Mouse (Mus musculus): ENCODE measurements around the gene Zbtb16. TPM values are rescaled to one million over a fixed set of nuclear protein-coding genes. Genes with fewer than 3 reads are reported as not detected.

Zbtb16 gene
- polyA plus RNA-seq, 1 experiment from 2014 or later: 0.15 TPM

DNA sequence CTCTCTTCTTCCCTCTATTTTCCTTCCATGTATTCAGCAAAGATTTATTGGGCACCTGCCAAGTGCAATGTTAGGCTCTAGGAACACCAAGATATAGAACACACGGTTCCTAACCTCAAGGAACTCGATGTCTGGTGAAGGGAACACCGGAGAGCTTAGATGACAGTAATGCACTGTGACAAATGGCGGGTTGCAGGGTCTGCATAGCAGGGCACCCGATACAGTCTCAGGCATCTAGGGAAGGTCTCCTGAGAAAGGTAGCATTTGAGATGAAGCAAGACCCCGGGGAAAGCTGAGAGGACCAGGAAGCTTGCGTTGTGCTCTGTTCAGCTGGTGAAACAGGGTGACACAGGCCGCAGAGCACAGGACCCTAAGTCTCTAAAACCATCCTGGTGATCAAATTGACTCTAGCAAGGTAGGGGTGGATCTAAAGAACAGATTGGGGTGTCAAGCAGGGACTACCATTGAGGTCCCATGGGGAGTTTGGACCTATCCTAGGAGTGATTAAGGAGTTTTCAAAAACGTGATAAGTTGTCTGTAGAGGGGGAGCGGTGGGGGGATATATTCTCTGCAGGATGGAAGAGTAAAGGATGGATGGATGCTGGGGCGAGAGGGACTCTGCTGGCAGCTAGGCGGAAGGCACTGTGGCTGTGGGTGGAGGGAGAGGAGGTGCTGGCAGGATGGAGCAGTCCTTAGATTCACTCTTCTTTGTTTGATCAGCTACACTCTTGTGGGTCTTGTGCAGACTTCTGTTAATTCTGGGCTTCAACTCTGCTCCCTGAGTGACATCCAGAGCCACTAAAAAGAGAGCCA lies 187.5 kb downstream of the Zbtb16 start:
- in situ Hi-C loops (cut with MboI; ENCODE audit: low pct_unique_long_range_greater_than_20kb): loop anchor here (5.0 kb wide), 2 partner anchors 214 to 244 kb away; no protein-coding TSS in a partner anchor
- ATAC-seq (no peak), DNase-seq (ENCODE audit: low read depth, low spot score) (no peak)
- no peak for TF ChIP-seq CTCF (IDR thresholded peaks at IDR 0.05)
- CTCF ChIA-PET: interaction anchor here (1.0 to 4.3 kb wide), 4 partner anchors 9 to 324 kb away, joined by 3 to 31 read pairs (median 13); no protein-coding TSS in a partner anchor
- peaks cover 29% of the 10 kb centered on the region for H3K27me3 ChIP-seq
- POLR2A ChIA-PET: no interaction called here

DNA sequence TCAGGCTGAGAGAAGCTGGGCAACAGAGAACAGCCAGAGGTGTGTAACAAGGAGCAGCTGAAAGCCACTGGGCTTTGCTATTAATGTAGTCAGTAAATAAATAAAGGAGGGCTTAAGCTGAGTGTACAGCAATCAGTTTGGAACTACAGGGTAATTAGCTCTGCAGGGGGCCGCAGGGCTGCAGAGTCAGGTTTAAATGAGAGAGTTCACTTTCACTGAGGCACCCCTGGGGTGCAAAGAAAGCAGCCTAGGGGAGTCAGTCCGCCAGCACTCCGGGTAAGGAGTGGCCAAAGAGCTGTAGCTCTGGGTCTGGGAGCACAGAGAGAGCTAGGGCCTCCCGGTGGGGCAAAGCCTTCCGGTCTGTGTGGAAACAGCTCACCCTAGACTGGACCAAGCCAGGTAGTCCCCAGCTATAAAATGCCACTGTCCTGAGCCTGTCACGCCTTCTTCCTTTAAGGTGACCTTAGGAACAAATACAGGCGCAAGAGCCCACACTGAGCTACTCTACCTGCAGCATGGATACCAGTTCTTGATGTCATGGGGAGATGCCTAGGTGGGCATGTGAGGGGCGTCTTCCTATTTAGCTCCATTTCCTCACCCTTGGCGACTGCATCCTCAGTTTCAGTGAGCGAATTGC lies 188.3 kb downstream of the Zbtb16 start:
- POLR2A ChIA-PET: no interaction called here
- peaks cover 32% of the 10 kb centered on the region for H3K27me3 ChIP-seq
- no peak for TF ChIP-seq CTCF (IDR thresholded peaks at IDR 0.05)
- CTCF ChIA-PET: interaction anchor here (1.0 to 4.3 kb wide), 4 partner anchors 10 to 325 kb away, joined by 3 to 31 read pairs (median 13); no protein-coding TSS in a partner anchor
- DNase-seq (ENCODE audit: low read depth, low spot score): no peak
- ATAC-seq: no peak
- in situ Hi-C loops (cut with MboI; ENCODE audit: low pct_unique_long_range_greater_than_20kb): loop anchor here (5.0 kb wide), 2 partner anchors 215 to 245 kb away; no protein-coding TSS in a partner anchor

DNA sequence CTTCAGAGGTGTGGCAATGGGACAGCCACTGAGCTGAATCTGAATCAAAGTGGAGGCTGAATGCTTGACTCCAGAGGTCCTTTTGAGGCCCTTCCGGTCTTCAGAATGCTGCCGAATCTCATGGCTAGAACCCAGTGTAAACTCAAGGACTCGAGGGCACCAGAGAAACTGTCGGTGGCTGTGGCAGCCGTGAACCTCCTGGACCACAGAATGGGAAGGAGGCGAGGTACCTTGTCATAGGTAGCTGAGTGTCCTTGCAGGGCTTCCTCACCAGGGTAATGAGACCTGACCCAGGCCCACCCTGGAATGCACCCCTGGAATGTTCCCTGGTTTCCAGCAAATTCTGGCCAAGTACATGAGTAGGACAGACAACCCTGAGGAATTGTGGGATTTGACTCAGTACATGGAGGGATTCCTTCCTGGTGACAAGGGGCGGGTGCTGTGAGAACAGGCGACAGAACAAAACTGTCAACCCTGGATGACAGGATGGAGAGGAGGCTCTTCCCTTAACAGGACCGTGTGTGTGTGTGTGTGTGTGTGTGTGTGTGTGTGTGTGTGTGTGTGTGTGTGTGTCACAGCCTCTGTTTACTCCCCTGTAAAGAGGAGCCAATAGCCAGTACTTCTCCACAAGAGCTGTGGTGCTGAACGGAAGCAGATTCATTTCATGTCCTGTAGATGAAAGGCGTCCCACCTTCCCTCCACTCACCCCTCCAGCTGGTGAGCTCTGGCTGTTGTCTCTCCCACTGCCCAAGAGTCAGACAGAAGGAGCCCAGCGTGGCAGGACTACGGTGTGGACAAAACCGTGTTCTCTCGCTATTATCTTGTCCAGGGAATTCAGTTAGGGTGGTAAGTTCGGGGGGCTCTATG lies 189.0 kb downstream of the Zbtb16 start:
- TF ChIP-seq CTCF (IDR thresholded peaks at IDR 0.05): no peak
- in situ Hi-C loops (cut with MboI; ENCODE audit: low pct_unique_long_range_greater_than_20kb): loop anchor here (5.0 kb wide), 2 partner anchors 215 to 245 kb away; no protein-coding TSS in a partner anchor
- peaks cover 32% of the 10 kb centered on the region for H3K27me3 ChIP-seq
- ATAC-seq (no peak), DNase-seq (ENCODE audit: low read depth, low spot score) (no peak)
- POLR2A ChIA-PET: no interaction called here
- CTCF ChIA-PET: interaction anchor here (0.7 to 4.3 kb wide), 9 partner anchors 8 to 325 kb away, joined by 3 to 31 read pairs (median 4); no protein-coding TSS in a partner anchor

DNA sequence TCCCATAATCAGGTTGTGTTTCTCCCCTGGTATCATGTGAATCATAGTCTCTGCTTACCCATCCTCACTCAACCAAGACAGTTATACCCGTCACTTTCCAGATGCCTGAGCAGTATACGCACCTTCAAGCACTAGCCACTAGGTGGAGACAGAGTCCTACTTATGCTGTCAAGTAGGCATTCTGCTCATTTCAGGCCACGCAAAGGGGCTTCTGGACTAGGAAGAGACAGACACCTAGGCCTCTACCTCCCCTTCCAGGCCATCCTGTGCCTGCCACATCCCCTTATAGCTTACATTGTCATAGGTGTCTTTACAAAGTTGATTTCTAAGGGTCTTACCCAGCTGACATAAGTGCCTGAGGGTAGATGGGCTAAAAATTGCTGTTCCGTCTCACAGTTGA lies 189.8 kb downstream of the Zbtb16 start:
- DNase-seq (ENCODE audit: low read depth, low spot score) (peak; percentile 34), ATAC-seq (peak; percentile 70)
- TF ChIP-seq CTCF (IDR thresholded peaks at IDR 0.05): peak; percentile 95
- ChIA-PET POLR2A (no interaction called here), CTCF (interaction anchor here (0.7 to 4.3 kb wide), 12 partner anchors 9 to 326 kb away, joined by 3 to 31 read pairs (median 4); no protein-coding TSS in a partner anchor)
- peaks cover 35% of the 10 kb centered on the region for H3K27me3 ChIP-seq
- in situ Hi-C loops (cut with MboI; ENCODE audit: low pct_unique_long_range_greater_than_20kb): loop anchor here (5.0 kb wide), 2 partner anchors 216 to 246 kb away; no protein-coding TSS in a partner anchor

DNA sequence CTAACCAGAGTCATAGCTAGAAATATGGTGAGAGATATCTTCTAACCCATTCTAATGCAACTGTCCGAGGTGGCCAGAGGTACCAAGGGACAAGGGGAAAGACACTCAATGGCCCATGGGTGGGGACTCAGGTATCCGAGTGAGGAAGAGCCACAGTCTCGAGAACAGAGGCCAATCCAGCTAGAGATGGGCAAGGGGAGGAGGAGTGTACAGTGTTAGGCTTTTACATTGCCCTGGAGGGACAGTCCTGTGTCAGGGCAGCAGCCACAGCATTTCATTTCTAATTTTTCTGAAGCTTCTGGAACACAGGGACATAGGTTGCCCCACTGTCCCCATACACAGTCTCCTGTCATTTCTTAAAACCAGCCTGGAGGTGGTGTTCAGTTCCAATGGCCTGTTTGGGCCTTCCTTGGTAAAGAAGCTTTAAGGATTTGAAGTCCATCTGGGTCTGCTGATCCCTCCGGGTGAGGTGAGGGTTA lies 190.3 kb downstream of the Zbtb16 start:
- DNase-seq (ENCODE audit: low read depth, low spot score): no peak
- ChIA-PET POLR2A (interaction anchor here (1.1 kb wide), 1 partner anchor 11 kb away, joined by 5 read pairs; no protein-coding TSS in a partner anchor), CTCF (interaction anchor here (0.7 to 4.3 kb wide), 13 partner anchors 9 to 326 kb away, joined by 3 to 31 read pairs (median 4); no protein-coding TSS in a partner anchor)
- ATAC-seq: no peak
- in situ Hi-C loops (cut with MboI; ENCODE audit: low pct_unique_long_range_greater_than_20kb): loop anchor here (5.0 kb wide), 2 partner anchors 217 to 247 kb away; no protein-coding TSS in a partner anchor
- peaks cover 41% of the 10 kb centered on the region for H3K27me3 ChIP-seq
- no peak for TF ChIP-seq CTCF (IDR thresholded peaks at IDR 0.05)

DNA sequence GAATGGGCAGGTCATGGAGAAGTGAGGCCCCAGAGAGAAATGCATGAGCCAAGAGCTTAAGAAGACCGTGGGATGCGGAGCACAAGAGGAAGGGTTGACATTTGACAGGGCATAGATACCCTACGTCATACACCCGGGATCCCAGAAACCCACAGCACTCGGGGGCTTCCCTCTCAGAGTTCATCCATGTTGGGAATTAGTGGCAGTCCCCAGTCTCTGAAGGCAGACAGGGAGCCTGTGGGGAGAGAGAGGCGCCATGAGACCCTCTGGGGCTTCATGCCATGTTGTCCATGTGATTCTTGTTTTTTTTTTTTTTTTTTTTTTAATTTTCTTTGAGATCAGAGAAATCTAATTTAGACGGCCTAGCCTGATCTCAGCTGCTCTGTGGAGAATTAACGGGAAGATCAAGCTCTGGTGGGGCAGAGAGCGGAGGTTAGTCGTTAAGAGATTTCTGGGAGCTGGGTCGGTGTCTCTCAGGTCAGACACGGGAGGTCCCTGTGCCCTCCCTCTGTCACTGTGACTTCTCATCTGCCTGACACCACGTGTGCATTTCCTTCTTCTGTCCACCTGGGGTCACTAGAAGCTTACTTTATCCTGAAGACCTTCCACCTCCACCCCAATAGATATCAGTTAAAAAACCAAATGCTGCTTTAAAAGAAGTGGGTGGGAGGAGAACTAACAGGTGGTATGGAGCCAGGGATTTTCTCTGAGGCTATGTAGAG lies 190.9 kb downstream of the Zbtb16 start:
- CTCF ChIA-PET: interaction anchor here (0.7 to 4.3 kb wide), 11 partner anchors 13 to 327 kb away, joined by 3 to 31 read pairs (median 4); no protein-coding TSS in a partner anchor
- POLR2A ChIA-PET: interaction anchor here (1.1 kb wide), 1 partner anchor 11 kb away, joined by 5 read pairs; no protein-coding TSS in a partner anchor
- TF ChIP-seq CTCF (IDR thresholded peaks at IDR 0.05): peak; percentile 68
- ATAC-seq (peak; percentile 27), DNase-seq (ENCODE audit: low read depth, low spot score) (no peak)
- in situ Hi-C loops (cut with MboI; ENCODE audit: low pct_unique_long_range_greater_than_20kb): loop anchor here (5.0 kb wide), 3 partner anchors 217 to 327 kb away; no protein-coding TSS in a partner anchor
- H3K27me3 ChIP-seq: peaks cover 47% of the 10 kb centered on the region

DNA sequence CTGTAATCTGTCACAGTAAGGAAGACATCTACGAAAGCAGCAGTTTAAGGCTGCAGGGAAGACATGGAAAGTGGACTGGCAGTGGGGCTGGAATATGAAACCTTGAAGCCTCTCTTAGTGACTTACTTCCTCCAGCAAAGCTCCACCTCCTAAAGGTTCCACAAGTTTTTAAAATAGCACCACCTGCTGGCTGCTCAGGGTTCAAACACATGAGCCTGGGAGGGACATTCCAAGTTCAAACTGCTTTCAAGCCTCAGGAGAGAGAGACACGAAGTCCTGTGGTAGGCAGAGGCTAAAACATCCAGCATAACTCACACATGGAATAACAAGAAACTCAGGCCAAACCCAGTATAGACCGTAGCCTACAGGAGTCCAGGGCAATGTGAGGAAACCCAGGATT lies 191.6 kb downstream of the Zbtb16 start:
- TF ChIP-seq CTCF (IDR thresholded peaks at IDR 0.05): peak; percentile 41
- ATAC-seq (no peak), DNase-seq (ENCODE audit: low read depth, low spot score) (no peak)
- ChIA-PET POLR2A (no interaction called here), CTCF (interaction anchor here (1.2 to 4.3 kb wide), 3 partner anchors 13 to 249 kb away, joined by 3 to 31 read pairs (median 21); no protein-coding TSS in a partner anchor)
- peaks cover 51% of the 10 kb centered on the region for H3K27me3 ChIP-seq
- in situ Hi-C loops (cut with MboI; ENCODE audit: low pct_unique_long_range_greater_than_20kb): loop anchor here (5.0 kb wide), 1 partner anchor 328 kb away; no protein-coding TSS in a partner anchor

DNA sequence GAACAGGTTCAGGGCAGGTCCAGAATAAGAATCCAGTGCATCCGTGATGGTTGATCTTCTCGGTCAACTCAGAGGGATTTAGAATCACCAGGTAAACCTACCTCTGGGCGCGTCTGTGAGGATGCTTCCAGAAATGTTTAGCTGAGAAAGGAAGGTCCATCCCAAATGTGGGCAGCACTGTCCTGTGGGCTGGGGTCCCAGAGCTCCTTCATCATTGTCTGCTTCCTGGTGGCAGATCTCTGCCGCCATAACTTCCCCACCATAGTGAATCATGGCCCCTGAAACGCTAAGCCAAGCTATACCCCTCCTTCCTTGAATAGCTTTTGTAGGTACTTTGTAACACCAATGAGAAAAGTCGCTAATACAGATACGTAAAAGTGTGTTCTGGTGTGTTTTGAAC lies 194.4 kb downstream of the Zbtb16 start:
- DNase-seq (ENCODE audit: low read depth, low spot score) (no peak), ATAC-seq (no peak)
- TF ChIP-seq CTCF (IDR thresholded peaks at IDR 0.05): no peak
- in situ Hi-C loops (cut with MboI; ENCODE audit: low pct_unique_long_range_greater_than_20kb): loop anchor here (5.0 kb wide), 1 partner anchor 331 kb away; no protein-coding TSS in a partner anchor
- ChIA-PET POLR2A (no interaction called here), CTCF (interaction anchor here (1.2 kb wide), 1 partner anchor 218 kb away, joined by 3 read pairs; no protein-coding TSS in a partner anchor)
- H3K27me3 ChIP-seq: peaks cover 41% of the 10 kb centered on the region

DNA sequence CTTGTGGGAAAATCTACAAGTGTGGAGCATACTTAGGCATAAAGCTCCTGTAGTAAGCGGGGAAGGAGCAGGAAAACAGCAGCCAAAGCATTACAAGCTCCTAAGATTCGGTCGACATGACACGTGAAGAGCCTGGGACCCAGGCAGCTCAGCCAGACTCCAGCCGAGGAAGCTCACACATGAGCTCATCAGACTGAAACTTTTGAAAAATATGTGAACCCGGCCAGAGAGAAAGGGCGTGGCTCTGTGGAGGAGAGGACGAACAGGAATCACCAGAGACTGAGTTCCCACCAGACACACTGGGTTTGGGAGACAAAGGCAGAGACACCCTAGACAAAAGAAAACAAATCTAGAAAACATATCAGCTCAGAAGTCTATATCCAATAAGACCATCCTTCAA lies 195.1 kb downstream of the Zbtb16 start:
- DNase-seq (ENCODE audit: low read depth, low spot score) (no peak), ATAC-seq (no peak)
- TF ChIP-seq CTCF (IDR thresholded peaks at IDR 0.05): no peak
- peaks cover 37% of the 10 kb centered on the region for H3K27me3 ChIP-seq
- ChIA-PET POLR2A (no interaction called here), CTCF (interaction anchor here (1.2 kb wide), 1 partner anchor 219 kb away, joined by 3 read pairs; no protein-coding TSS in a partner anchor)
- in situ Hi-C loops (cut with MboI; ENCODE audit: low pct_unique_long_range_greater_than_20kb): loop anchor here (5.0 kb wide), 1 partner anchor 331 kb away; no protein-coding TSS in a partner anchor

Data from Patski (cell line).